Mouse (Mus musculus): ENCODE measurements around the gene Ptma. TPM values are rescaled to one million over a fixed set of nuclear protein-coding genes. Genes with fewer than 3 reads are reported as not detected.

Ptma gene
- polyA plus RNA-seq, 1 experiment from 2014 or later: 1,264 TPM

GRCm38 (mm10) chr1:86562663-86563062 is 36.1 kb downstream of the Ptma start:
- DNase-seq (ENCODE audit: low spot score): no peak
- Histone ChIP-seq H3K36me3 (ENCODE audit: insufficient read depth, low read length) (peaks cover 3% of the 10 kb centered on the region; the same call in 1 of the 2 replicates), H3K4me3 (ENCODE audit: low read depth, low read length) (no peak overlapping the region), H3K27ac (ENCODE audit: low read length) (no peak overlapping the region), H3K9ac (replicated peaks; ENCODE audit: low read depth) (no peak overlapping the region), H3K4me1 (ENCODE audit: insufficient read depth, low read depth, low read length) (no peaks in the 10 kb centered on the region), H3K9me3 (ENCODE audit: low read length) (no peaks in the 10 kb centered on the region), H3K4me2 (replicated peaks; ENCODE audit: low read depth, low read length) (no peak overlapping the region), H3K27me3 (replicated peaks; ENCODE audit: insufficient read depth, low read length) (no peaks in the 10 kb centered on the region)
- no peak for ATAC-seq
- 71% methylated on average over 2 of the region's 2 CpGs for WGBS
- no peak for TF ChIP-seq CTCF (IDR thresholded peaks at IDR 0.05)
- no peak for TF ChIP-seq EP300 (IDR thresholded peaks at IDR 0.05)

GRCm38 (mm10) chr1:86568409-86568808 is 41.9 kb downstream of the Ptma start:
- H3K4me2 ChIP-seq (replicated peaks; ENCODE audit: low read depth, low read length): no peak overlapping the region
- no peak for ATAC-seq
- H3K27me3 ChIP-seq (replicated peaks; ENCODE audit: insufficient read depth, low read length): no peaks in the 10 kb centered on the region
- H3K4me1 ChIP-seq (ENCODE audit: insufficient read depth, low read depth, low read length): no peaks in the 10 kb centered on the region
- H3K4me3 ChIP-seq (ENCODE audit: low read depth, low read length): no peak overlapping the region
- 0 out of 2 replicates have a peak, but pooled peaks cover 3% of the 10 kb centered on the region for H3K36me3 ChIP-seq (ENCODE audit: insufficient read depth, low read length)
- no peak overlapping the region for H3K9ac ChIP-seq (replicated peaks; ENCODE audit: low read depth)
- no peak for DNase-seq (ENCODE audit: low spot score)
- WGBS: 73% methylated on average over 2 of the region's 2 CpGs
- no peak overlapping the region for H3K27ac ChIP-seq (ENCODE audit: low read length)
- no peaks in the 10 kb centered on the region for H3K9me3 ChIP-seq (ENCODE audit: low read length)
- TF ChIP-seq CTCF (IDR thresholded peaks at IDR 0.05): no peak
- TF ChIP-seq EP300 (IDR thresholded peaks at IDR 0.05): no peak

- no peak overlapping the region for H3K4me3 ChIP-seq (ENCODE audit: low read depth, low read length)
- H3K4me2 ChIP-seq (replicated peaks; ENCODE audit: low read depth, low read length): no peak overlapping the region
- ATAC-seq (no peak), DNase-seq (ENCODE audit: low spot score) (no peak)
- no peaks in the 10 kb centered on the region for H3K27me3 ChIP-seq (replicated peaks; ENCODE audit: insufficient read depth, low read length)
- H3K27ac ChIP-seq (ENCODE audit: low read length): no peak overlapping the region
- H3K9me3 ChIP-seq (ENCODE audit: low read length): no peaks in the 10 kb centered on the region
- no peak overlapping the region for H3K9ac ChIP-seq (replicated peaks; ENCODE audit: low read depth)
- H3K4me1 ChIP-seq (ENCODE audit: insufficient read depth, low read depth, low read length): no peaks in the 10 kb centered on the region
- WGBS: 90% methylated on average over 2 of the region's 2 CpGs
- H3K36me3 ChIP-seq (ENCODE audit: insufficient read depth, low read length): 0 out of 2 replicates have a peak, but pooled peaks cover 3% of the 10 kb centered on the region
- TF ChIP-seq EP300 (IDR thresholded peaks at IDR 0.05) (no peak), CTCF (IDR thresholded peaks at IDR 0.05) (no peak)
These were observed 42.9 kb downstream of the Ptma start for GRCm38 (mm10) chr1:86569292-86569860.

- 73% methylated on average over 2 of the region's 2 CpGs for WGBS
- H3K27me3 ChIP-seq (replicated peaks; ENCODE audit: insufficient read depth, low read length): no peaks in the 10 kb centered on the region
- TF ChIP-seq CTCF (IDR thresholded peaks at IDR 0.05) (no peak), EP300 (IDR thresholded peaks at IDR 0.05) (no peak)
These were observed 44.9 kb downstream of the Ptma start for GRCm38 (mm10) chr1:86571381-86571780.

GRCm38 (mm10) chr1:86571941-86572340 is 45.4 kb downstream of the Ptma start:
- Histone ChIP-seq H3K4me3 (ENCODE audit: low read depth, low read length) (no peak overlapping the region), H3K27ac (ENCODE audit: low read length) (no peak overlapping the region), H3K9ac (replicated peaks; ENCODE audit: low read depth) (no peak overlapping the region), H3K4me1 (ENCODE audit: insufficient read depth, low read depth, low read length) (no peaks in the 10 kb centered on the region), H3K4me2 (replicated peaks; ENCODE audit: low read depth, low read length) (no peak overlapping the region), H3K27me3 (replicated peaks; ENCODE audit: insufficient read depth, low read length) (no peaks in the 10 kb centered on the region), H3K9me3 (ENCODE audit: low read length) (no peaks in the 10 kb centered on the region), H3K36me3 (ENCODE audit: insufficient read depth, low read length) (0 out of 2 replicates have a peak, but pooled peaks cover 3% of the 10 kb centered on the region)
- ATAC-seq: no peak
- no peak for DNase-seq (ENCODE audit: low spot score)
- TF ChIP-seq CTCF (IDR thresholded peaks at IDR 0.05) (no peak), EP300 (IDR thresholded peaks at IDR 0.05) (no peak)
- 77% methylated on average over 4 of the region's 4 CpGs for WGBS

More at GRCm38 (mm10) chr1:86571381-86571780, 44.9 kb downstream of the Ptma start:
- no peak overlapping the region for H3K27ac ChIP-seq (ENCODE audit: low read length)
- DNase-seq (ENCODE audit: low spot score) (no peak), ATAC-seq (no peak)
- no peak overlapping the region for H3K9ac ChIP-seq (replicated peaks; ENCODE audit: low read depth)
- no peaks in the 10 kb centered on the region for H3K9me3 ChIP-seq (ENCODE audit: low read length)
- H3K4me3 ChIP-seq (ENCODE audit: low read depth, low read length): no peak overlapping the region
- no peaks in the 10 kb centered on the region for H3K4me1 ChIP-seq (ENCODE audit: insufficient read depth, low read depth, low read length)
- 0 out of 2 replicates have a peak, but pooled peaks cover 3% of the 10 kb centered on the region for H3K36me3 ChIP-seq (ENCODE audit: insufficient read depth, low read length)
- H3K4me2 ChIP-seq (replicated peaks; ENCODE audit: low read depth, low read length): no peak overlapping the region

Other genes with a start within 250 kb of the Ptma start
- gene B3gnt7, start 223.9 kb upstream of the Ptma start, polyA plus RNA-seq (2015; fragmentation: Nextera tagmentation; extraction: Ambion mirVana): 5.9 TPM in 2 replicates
- gene Ncl, start 167.3 kb upstream of the Ptma start, polyA plus RNA-seq (2015; fragmentation: Nextera tagmentation; extraction: Ambion mirVana): 139 and 140 TPM in 2 replicates
- gene Nmur1, start 100.5 kb upstream of the Ptma start, polyA plus RNA-seq (2015; fragmentation: Nextera tagmentation; extraction: Ambion mirVana): 1.3 and 2.1 TPM in 2 replicates
- gene Tex44, start 100.4 kb upstream of the Ptma start, polyA plus RNA-seq (2015; fragmentation: Nextera tagmentation; extraction: Ambion mirVana): not detected in 2 replicates
- gene Pde6d, start 55.9 kb downstream of the Ptma start, polyA plus RNA-seq (2015; fragmentation: Nextera tagmentation; extraction: Ambion mirVana): 43.4 and 50.4 TPM in 2 replicates
- gene Cops7b, start 56.2 kb downstream of the Ptma start, polyA plus RNA-seq (2015; fragmentation: Nextera tagmentation; extraction: Ambion mirVana): 18.0 and 19.3 TPM in 2 replicates
- 4.0 and 4.6 TPM in 2 replicates for gene Nppc, start 143.8 kb downstream of the Ptma start, polyA plus RNA-seq (2015; fragmentation: Nextera tagmentation; extraction: Ambion mirVana)
- gene Dis3l2, start 177.1 kb downstream of the Ptma start, polyA plus RNA-seq (2015; fragmentation: Nextera tagmentation; extraction: Ambion mirVana): 13.5 and 14.1 TPM in 2 replicates

All from lung, postnatal 0 days (tissue).